Mouse (Mus musculus) natural killer cell, adult 2 months (primary cell): ENCODE measurements around the gene Rasa4.
A peak's percentile ranks its signal among the peaks of the same experiment; 100 is the strongest.
"Not testable (repeated sequence)": the region's sequence is repeated elsewhere in the genome, so short reads cannot be mapped to it uniquely, and the experiment has no call there.

Experiments used
- DNase-seq, 2 experiments: peaks; one replicate each; pipeline ENCODE4 v3.0.0; 2022; ENCODE audit warnings: low spot score in 2 of 2

Gene Rasa4

DNA sequence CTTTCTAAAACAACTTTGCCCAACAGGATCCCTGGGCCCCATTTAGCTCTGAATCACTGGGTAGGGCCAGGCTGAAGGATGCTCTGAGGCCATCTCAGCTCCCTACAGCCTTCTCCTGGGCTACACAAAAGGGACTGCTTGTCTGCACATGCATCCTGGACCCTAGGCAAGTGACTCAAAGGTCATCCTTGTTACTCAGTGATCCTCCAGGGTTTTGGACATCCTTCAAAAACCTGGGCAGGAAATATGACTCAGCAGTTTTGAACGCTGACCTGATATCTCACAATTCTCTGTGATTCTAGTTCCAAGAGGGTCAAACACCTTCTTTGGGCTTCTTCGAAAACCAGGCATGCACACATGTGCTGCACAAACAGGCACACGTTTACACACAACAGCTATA, 25.3 kb downstream of the Rasa4 start:
- no peak for DNase-seq

DNA sequence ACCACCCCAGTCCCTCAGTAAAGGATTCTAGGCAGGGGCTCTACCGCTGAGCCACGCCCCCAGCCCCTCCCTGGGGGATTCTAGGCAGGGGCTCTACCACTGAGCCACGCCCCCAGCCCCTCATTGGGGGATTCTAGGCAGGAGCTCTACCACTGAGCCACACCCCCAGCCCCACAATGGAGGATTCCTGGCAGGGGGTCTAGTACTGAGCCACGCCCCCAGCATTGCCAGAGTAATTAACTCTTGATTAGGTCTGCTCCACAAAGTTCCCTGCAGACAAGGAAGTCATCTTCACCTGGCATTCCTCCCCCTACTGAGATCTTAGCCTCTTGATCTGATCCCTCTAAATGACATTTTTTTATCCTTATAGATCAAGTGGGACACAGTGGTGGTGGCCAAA, 29.8 kb downstream of the Rasa4 start:
- not testable (repeated sequence) for DNase-seq

DNA sequence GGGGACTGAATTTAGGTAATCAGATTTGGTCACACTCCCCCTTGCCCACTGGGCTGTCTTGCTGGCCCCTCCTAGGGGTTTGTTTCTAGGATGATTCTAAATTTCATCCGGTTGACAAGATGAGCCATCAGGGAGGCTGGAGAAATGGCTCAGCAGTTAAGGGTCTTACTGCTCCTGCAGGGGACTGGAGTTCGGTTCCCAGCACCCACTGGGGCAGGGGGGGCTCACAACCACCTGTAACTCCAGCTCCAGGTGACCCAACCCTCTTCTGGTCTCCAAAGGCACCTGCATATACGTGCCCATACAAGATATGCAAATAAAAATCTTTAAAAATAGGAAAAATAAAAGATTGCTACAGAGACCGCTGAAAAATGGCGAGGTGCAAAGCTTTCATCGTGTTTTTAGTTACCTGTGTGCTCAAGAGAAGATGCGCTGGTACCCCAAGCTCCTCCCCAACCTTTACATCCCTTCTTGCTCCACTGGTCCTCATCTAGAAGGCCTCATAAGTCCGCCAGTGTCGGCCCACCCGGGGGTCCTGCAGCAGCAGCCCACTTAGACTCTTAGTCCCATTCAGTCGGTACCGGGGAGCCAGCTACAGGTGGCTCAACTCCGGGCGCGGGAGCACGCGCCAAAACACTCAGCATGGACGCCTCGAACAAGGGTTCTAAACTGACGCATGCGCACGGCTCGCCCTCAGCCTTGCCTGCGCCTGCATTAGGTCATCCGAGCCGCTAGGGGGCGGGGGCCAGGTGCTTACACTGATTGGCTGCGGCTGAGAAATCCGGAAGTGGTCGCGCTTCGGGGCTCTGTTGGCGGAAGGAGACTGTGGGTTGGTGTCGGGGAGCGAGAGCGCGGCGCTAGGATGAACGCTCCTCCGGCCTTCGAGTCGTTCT, 32.4 kb downstream of the Rasa4 start, which contains the start of gene Polr2j:
Gene Polr2j, plus strand, starts transcription at position 741 of the 893 bp plus-strand sequence.
- DNase-seq: peak; percentile 96 to 97

DNA sequence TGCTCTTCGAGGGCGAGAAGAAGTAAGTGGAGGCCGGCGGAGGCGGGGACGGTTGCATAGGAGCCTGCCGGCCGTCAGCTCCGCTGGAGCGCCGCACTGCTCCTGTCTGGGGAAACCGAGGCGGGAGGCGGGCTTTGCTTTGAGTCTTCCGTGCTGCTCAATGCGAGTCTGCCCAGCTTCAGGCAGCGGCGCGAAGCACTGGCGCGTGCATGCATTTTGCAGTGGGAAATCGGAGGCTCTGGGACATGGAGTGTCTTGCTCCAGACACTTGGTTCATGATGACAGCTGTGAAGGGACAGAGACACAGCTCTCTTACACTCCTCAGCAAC, 33.0 kb downstream of the Rasa4 start:
- no peak for DNase-seq

DNA sequence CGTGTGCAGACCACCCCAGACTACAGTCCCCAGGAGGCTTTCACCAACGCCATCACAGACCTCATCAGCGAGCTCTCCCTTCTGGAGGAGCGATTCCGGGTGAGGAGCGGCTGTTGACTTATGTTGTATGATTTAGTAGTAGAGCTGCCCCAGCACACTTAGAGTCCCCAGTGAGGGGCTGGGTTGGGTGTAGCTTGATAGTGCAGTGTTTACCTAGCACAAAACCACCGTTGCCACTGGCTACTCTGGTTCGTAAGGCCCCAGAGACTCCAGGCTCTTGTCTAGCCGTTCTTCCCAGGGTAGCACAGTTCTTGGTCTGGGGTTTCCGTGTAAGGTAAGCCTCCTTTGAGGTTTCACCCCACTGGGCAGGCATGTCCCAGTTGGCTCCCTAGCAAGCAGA, 38.4 kb downstream of the Rasa4 start:
- no peak for DNase-seq

DNA sequence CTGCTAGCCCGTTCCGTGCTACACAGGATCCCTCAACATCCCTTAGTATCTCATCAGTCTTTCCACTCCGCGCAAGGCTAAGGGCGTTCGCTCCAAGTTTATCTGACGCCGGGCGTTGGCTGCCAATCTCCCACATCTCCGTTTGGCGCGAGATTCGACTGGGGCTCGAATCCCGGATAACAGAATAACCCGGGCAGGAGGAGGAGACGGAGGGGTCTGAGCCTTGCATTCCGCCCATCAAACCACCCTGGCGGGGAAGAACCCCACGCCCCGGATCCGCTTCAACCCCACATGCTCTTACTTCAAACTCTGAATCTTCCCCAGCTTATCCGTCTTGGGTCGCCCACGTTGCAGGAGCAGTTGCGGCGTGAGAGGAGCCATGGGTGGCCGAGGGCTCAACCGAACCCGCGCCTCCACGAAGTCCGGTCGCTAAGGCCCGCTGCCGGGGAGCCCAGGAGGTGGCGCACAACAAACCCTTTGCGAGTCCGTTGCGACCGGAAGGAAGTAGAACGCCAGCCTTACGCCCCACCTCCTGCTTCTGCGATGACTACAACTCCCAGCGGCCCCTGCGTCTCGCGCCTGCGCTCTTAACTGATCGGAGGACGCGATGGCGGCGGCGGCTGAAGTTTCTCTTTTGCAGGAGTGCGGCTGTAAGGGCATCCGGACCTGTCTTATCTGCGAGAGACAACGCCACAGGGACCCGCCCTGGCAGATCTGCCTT, 52.0 kb downstream of the Rasa4 start, which contains the start of the genes Lrwd1 and Alkbh4:
Gene Lrwd1, minus strand, starts transcription at position 504 of the 721 bp plus-strand sequence.
Gene Alkbh4, plus strand, starts transcription at position 576 of the 721 bp plus-strand sequence.
- peak; percentile 95 to 97 for DNase-seq

DNA sequence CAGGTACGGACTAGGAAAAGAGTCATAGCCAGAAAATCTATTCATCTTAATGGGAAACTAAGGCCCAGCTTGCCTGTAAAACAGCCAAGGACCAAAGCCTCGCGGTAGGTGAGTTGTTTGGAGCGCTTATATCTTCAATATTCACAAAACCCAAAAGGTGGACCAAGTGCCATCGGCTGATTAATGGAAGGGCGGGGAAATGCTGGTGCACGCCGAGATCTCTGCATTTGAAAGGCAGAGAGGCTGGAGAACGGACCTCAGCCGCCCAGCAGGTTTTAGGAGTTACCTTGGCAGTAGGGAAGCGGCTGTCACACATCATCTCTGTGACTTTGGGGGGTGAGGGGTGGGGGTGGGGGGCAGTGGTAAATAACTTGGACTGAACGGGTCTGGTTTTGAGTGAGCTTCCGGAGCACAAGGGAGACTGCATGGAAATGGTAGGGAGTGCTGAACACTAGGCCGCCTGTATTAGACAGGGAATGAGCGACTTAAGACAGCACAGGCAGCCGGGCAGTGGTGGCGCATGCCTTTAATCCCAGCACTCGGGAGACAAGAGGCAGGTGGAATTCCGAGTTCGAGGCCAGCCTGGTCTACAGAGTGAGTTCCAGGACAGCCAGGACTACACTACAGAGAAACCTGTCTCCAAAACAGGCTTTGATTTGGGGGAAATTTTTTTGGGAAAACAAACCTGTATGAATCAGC, 52.7 kb downstream of the Rasa4 start:
- no peak for DNase-seq

DNA sequence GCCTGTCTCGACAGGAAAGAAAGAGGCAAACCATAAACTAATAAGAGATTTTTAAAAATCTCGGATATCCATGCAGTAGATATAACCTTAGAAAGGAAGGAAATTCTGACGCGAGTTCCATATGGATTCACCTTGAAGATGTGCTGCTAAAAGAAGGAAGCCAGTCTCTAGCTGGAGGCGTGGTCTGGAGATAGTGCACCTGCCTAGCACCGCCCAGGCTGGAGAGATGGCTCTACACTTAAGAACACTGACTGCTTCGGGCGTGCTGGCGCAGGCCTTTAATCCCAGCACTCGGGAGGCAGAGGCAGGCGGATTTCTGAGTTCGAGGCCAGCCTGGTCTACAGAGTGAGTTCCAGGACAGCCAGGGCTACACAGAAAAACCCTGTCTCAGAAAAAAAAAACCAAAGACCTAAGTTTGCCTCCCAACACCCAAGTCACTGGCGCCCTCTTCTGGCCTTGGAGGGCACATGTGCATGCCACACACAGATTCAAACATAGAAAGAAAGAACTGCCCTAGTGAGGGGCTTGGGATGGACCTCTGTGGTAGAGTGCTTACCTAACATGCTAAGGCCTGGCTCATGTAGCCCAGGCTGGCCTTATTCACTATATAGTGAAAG, 54.0 kb downstream of the Rasa4 start:
- DNase-seq: peak; percentile 58 to 77

DNA sequence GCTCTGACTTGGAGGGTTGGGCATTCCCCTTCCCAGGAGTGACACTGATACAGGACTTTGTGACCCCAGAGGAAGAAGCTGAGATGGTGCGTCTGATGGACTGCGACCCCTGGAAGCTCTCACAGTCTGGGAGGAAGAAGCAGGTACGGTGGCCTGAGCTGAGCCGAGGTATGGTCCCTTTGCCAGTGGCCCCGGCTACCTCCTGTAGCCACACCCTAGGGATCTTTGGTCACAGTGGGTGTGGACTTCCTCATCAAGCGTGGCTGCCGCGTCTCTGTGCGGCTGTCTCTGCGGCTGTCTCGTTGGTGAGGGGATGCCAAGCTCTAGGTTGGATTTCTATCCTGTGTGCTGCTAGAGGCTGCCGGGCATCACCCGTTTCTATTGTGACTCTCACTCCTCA, 55.7 kb downstream of the Rasa4 start:
- DNase-seq: no peak

DNA sequence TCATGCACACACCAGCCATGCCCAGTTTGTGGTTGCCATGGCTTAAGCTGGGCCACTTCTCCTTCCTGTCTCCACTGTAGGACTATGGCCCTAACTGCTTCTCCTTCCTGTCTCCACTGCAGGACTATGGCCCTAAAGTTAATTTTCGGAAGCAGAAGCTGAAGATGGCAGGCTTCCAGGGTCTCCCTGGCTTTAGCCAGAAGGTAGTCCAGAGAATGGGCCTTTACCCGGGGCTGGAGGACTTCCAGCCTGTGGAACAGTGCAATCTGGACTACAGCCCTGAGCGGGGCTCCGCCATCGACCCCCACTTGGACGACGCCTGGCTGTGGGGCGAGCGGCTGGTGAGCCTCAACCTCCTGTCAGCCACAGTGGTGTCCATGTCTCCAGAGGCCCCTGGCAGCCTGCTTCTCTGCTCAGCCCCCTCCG, 56.4 kb downstream of the Rasa4 start:
- no peak for DNase-seq

DNA sequence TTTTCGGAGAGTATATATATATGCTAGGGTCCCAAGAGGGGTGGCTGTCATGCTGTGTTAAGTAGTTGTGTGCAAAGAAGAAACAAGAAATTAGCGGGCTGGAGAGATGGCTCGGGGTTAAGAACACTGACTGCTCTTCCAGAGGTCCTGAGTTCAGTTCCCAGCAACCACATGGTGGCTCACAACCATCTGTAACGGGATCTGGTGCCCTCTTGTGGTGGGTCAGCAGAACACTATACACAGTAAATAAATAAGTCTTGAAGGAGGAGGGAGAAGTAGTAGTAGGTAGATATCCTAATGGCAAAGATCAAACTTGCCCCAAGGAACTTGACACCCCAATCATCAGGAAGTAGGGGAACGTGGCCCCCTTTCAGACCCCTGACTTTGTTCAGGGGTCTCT, 59.0 kb downstream of the Rasa4 start:
- DNase-seq: peak in 1 of 2 experiments; percentile 33

DNA sequence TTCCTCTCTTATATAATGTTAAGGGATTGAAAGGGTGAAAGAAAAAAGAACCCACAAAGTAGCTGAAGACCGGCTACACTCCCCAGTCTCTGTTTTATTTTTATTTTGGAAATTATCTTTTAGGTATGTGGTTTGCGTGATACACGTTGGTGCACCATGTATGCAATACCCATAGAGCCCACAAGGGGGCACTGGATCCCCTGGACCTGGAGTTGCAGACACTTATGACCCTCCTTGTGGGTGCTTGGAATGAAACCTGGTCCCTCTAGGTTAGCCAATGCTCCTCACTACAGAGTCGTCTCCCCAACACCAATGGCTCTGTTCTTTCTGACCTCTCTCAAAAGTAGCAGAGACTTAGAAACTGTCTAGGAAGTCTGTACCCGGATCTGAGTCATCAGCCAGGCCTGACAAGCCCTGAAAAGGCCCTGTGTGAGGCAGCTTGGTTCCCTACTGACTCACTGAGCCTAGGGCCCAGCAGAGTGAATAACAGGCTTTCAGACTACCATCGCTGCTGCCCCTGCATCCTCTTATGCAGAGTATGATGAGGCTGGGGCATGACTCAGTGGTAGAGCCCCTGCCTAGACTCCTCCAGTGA, 59.5 kb downstream of the Rasa4 start:
- peak in 1 of 2 experiments; percentile 42 for DNase-seq

DNA sequence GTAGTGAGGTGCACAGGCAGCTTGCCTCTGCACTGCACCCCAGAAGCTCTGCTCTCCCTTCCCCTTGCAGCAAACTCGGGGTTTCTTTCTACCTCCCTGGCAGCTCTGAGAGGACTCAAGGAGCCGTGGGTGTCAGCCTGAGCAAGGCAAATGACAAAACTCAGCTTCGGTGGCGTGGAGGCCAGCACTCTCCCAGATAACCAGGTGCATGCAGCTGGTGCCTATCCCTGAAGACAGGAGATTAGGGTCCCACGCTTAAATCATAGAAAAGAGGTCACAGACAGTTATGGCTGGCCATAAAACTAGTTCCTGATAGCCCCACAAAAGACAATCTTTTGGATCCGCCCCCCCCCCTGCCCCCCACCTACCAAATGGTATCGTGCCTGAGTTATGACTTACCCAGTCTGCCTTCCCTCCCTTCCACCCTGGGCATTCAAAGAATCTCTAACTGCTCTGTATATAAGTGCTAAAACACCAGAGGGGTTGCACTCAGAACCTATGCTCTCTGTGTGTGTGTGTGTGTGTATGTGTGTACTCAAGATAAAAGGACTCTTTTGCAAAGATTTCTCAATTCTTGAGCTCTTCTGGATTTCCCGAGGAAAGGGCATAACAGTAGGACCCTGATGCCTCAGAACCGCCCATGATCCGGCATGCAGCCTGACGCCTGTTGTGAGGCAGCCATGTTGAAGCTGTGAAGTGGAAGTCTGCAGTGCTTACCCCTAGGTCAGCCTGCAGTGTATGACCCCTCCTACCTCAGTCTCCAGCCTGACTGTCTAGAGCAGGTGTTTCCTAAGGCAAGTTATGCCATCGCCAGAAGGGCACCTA, 61.1 kb downstream of the Rasa4 start:
- no peak for DNase-seq

DNA sequence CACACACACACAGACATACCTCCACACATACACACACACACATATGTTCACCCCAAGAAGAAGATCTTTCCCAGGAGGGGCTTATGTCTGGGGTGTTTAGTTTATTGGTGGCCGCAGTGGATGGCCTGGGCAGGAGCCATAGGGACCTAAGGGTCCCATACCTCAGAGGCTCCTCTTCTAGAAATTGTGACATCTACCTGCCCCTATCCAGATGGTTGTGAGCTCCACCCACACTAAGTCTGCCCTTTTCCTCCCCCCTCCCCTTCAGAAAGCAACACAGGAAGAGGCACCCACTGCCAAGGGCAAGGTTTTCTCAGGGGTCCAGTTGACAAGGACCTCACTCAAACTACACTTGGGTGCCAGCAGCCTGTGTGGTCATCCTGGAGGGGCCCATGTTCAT, 63.2 kb downstream of the Rasa4 start:
- peak; percentile 56 to 68 for DNase-seq

DNA sequence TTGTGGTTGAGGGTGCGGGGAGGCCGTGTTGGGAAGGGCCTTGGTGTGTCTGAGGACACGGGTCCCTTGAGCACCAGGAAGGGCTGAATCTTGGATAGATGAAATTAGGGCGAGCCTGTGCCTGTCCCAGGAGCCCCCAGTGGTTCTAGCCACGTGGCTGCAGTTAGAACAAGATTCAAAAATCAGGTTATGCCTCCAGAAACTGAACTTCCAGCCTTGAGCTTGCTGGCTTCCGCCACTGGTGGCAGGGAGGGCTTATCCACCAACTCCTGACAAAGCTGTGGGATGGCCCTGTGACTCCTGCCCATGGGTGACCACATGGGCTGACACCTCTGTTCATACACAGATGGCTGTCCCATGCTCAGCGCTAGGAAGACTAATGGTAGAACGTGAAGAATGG, 64.0 kb downstream of the Rasa4 start:
- no peak for DNase-seq

DNA sequence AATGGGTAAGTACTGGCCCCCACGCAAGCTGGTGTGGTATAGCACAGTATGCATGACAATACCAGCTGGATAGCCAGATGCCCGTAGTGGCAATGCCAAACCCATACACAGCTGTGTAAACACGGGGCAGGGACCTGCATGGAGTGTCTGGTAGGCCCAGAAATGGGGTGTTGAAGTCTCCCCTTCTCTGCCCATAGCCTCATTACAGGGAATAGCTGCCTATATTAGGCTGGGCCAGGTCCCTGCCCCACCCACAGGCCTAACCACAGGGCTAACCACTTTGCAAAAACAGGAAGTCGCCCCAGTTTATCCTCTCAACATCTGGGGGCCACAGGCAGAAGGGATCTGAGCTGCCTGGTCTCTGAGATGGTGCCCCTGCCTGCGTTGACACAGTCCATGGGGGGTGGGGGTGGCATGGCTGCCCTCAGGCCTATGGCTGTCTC, 65.4 kb downstream of the Rasa4 start:
- DNase-seq: peak; percentile 57 to 62

DNA sequence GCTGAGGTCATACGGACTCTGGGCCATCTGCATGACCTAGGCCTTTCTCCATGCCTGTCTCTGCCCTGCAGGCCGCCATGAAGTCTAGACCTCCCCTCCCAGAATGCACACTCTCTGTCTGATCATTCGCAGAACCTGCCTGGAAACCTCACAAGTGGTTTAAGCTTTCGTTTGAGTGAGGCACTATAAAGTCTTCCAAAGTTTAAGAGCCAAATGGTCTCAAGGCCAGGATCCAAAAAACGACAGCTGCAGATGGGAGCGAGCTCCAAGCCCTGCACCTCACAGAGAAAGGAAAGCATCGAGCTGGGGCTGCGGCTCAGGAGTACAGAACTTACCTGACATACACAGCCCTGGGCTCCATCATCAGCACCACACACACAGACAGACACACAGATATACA, 68.6 kb downstream of the Rasa4 start:
- DNase-seq: no peak

DNA sequence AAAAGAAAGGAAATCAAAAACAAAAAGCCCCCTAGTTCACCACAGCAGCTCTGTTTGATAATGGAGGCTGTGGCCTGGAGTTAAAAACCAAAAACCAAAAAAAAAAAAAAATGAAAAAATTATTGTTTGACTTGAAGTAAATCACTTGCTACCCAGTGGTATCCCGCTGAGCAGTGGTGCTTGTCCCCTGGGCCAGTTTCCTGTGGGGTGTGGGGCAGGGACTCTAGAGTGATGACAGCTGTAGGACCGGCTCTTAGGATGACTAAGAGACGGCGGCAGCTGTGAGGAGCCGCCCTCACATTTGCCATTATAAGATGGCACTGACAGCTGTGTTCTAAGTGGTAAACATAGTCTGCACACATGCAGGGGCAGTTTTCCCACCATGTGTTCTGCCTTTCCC, 71.7 kb downstream of the Rasa4 start:
- no peak for DNase-seq

DNA sequence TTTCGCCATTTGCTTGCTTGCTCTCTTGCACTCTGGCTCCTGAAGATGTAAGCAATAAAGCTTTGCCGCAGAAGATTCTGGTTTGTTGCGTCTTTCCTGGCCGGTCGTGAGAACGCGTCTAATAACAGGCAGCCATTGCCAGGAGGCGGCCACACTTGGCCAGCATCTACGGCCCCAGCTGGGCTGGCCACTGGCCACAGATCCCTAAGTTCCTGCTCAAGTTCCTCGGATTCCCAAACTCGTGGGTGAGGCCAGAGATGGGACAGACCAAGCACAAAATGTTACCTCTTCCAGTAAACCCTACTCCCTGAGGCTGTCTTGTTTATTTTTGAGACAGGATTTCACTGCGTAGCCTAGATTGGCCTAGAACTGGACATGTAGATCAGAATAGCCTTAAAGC, 76.4 kb downstream of the Rasa4 start:
- not testable (repeated sequence) for DNase-seq
